Mouse (Mus musculus) layer of hippocampus, adult 2 months (tissue): ENCODE results near the gene Gnat2. TPM values are rescaled to one million over a fixed set of nuclear protein-coding genes. Genes with fewer than 3 reads are reported as not detected.

ENCODE experiments used
- DNase-seq, 2 experiments: peaks; one replicate each; pipeline ENCODE4 v3.0.0; 2022; ENCODE audit warnings: low spot score in 2 of 2
- H3K27ac ChIP-seq: fragments of 200-600 bp; 2 replicates; pipeline ENCODE4 v1.8.1; 2022
- H3K4me3 ChIP-seq: fragments of 200-600 bp; 2 replicates; pipeline ENCODE4 v1.8.1; 2022; ENCODE audit warnings: mild to moderate bottlenecking
- CTCF ChIP-seq: fragments of 200-600 bp; conservative IDR thresholded peaks from 2 replicates; pipeline ENCODE4 v1.8.1; 2022; ENCODE audit warnings: antibody characterized with exemption, mild to moderate bottlenecking, moderate library complexity
- total RNA-seq, 2 experiments: library from RNA; stranded (reverse); gene quantifications; 2 replicates each; pipeline ENCODE4 v1.2.3; 2021

Gnat2 gene
- total RNA-seq, 2 experiments from 2014 or later: not detected

- Histone ChIP-seq H3K27ac (no peak overlapping the region), H3K4me3 (no peak overlapping the region)
- TF ChIP-seq CTCF: peak; percentile 99
- peak in 1 of 2 experiments; percentile 78 for DNase-seq
Measured at GRCm38 (mm10) chr3:108070295-108071293, 22.0 kb upstream of the Gnat2 start.

GRCm38 (mm10) chr3:108072983-108073569 is 19.5 kb upstream of the Gnat2 start:
- no peak for TF ChIP-seq CTCF
- H3K27ac ChIP-seq: no peak overlapping the region
- no peak overlapping the region for H3K4me3 ChIP-seq
- DNase-seq: no peak

GRCm38 (mm10) chr3:108076836-108077235 is 15.8 kb upstream of the Gnat2 start:
- no peak for TF ChIP-seq CTCF
- H3K27ac ChIP-seq: no peak overlapping the region
- no peak for DNase-seq
- H3K4me3 ChIP-seq: no peak overlapping the region

- no peak for TF ChIP-seq CTCF
- H3K27ac ChIP-seq: peak overlapping the region; percentile 68; the same call in 1 of the 2 replicates
Measured at GRCm38 (mm10) chr3:108081681-108082080, 10.9 kb upstream of the Gnat2 start.

GRCm38 (mm10) chr3:108082251-108082875 is 10.2 kb upstream of the Gnat2 start:
- Histone ChIP-seq H3K4me3 (no peak overlapping the region; the same call in 1 of the 2 replicates), H3K27ac (peak overlapping the region; percentile 68; the same call in 1 of the 2 replicates)
- DNase-seq: no peak
- no peak for TF ChIP-seq CTCF

More at GRCm38 (mm10) chr3:108081681-108082080, 10.9 kb upstream of the Gnat2 start:
- no peak for DNase-seq
- no peak overlapping the region; the same call in 1 of the 2 replicates for H3K4me3 ChIP-seq

- peak overlapping the region; percentile 68; the same call in 1 of the 2 replicates for H3K27ac ChIP-seq
- TF ChIP-seq CTCF: no peak
- H3K4me3 ChIP-seq: no peak overlapping the region
- DNase-seq: no peak
Measured at GRCm38 (mm10) chr3:108083161-108083560, 9.4 kb upstream of the Gnat2 start.

GRCm38 (mm10) chr3:108083904-108084407 is 8.6 kb upstream of the Gnat2 start:
- Histone ChIP-seq H3K4me3 (peak overlapping the region; percentile 71), H3K27ac (peak overlapping the region; percentile 94; the same call in 1 of the 2 replicates)
- TF ChIP-seq CTCF: no peak
- no peak for DNase-seq

- peak in 1 of 2 experiments; percentile 27 for DNase-seq
- no peak for TF ChIP-seq CTCF
- H3K27ac ChIP-seq: peak overlapping the region; percentile 94
- peak overlapping the region; percentile 71 for H3K4me3 ChIP-seq
Measured at GRCm38 (mm10) chr3:108084767-108085270, 7.8 kb upstream of the Gnat2 start.

GRCm38 (mm10) chr3:108085281-108085720 is 7.3 kb upstream of the Gnat2 start:
- peak overlapping the region; percentile 71 for H3K4me3 ChIP-seq
- DNase-seq: peak; percentile 90 to 91
- peak overlapping the region; percentile 94 for H3K27ac ChIP-seq
- peak; percentile 57 for TF ChIP-seq CTCF

GRCm38 (mm10) chr3:108085721-108086469 is 6.7 kb upstream of the Gnat2 start:
- Histone ChIP-seq H3K4me3 (peak overlapping the region; percentile 71), H3K27ac (peak overlapping the region; percentile 94)
- peak; percentile 47 to 58 for DNase-seq
- no peak for TF ChIP-seq CTCF

- H3K27ac ChIP-seq: peak within 1 kb of the TSS; percentile 94
- peak within 1 kb of the TSS; percentile 71 for H3K4me3 ChIP-seq
- peak in 1 of 2 experiments; percentile 41 for DNase-seq
- no peak for TF ChIP-seq CTCF
Measured at GRCm38 (mm10) chr3:108086470-108086979, 6.1 kb upstream of the Gnat2 start, which contains the start of gene Ampd2. TSS of gene Ampd2 (minus strand) at chr3:108086651.
